ENCODE assay signal across 8 mouse cellular contexts in genomic region chr13:90515773-90516503, GRCm38 (mm10).
DNase-seq lines count a peak whose midpoint lies in the region; ATAC-seq lines count a peak whose summit lies in the region.

No protein-coding gene starts in this region.

- H3K27me3 ChIP-seq in embryonic facial prominence, embryonic 12.5 days, result no peaks in the 10 kb centered on the region
- H3K27me3 ChIP-seq in kidney, embryonic 14.5 days (ENCODE audit: control insufficient read depth, insufficient read depth, low read length), result no peaks in the 10 kb centered on the region
- no peaks in the 10 kb centered on the region for H3K27me3 ChIP-seq in limb, embryonic 15.5 days

- ATAC-seq in embryonic facial prominence, embryonic 12.5 days (ENCODE audit: insufficient number of reproducible peaks, insufficient read depth, low FRiP score, low TSS enrichment), result peak; percentile 64; the same call in 1 of the 2 replicates
- ATAC-seq in kidney, embryonic 14.5 days (ENCODE audit: low FRiP score, low TSS enrichment), result peak; percentile 97
- ATAC-seq in limb, embryonic 15.5 days (ENCODE audit: insufficient number of reproducible peaks, low FRiP score, low TSS enrichment, low read depth), result peak; percentile 78; the same call in 1 of the 2 replicates
- ATAC-seq in monocyte, adult 5-6 weeks (replicated peaks; ENCODE audit: insufficient number of reproducible peaks, low FRiP score, low TSS enrichment, poor library complexity, severe bottlenecking), result peak; percentile 88

- H3K4me3 ChIP-seq in embryonic facial prominence, embryonic 12.5 days, result no peak overlapping the region
- no peak overlapping the region for H3K4me3 ChIP-seq in kidney, embryonic 14.5 days (ENCODE audit: low read length)
- H3K4me3 ChIP-seq in limb, embryonic 15.5 days, result no peak overlapping the region

- peaks cover 14% of the 10 kb centered on the region; the same call in 1 of the 2 replicates for H3K4me1 ChIP-seq in embryonic facial prominence, embryonic 12.5 days
- H3K4me1 ChIP-seq in kidney, embryonic 14.5 days (ENCODE audit: control insufficient read depth, insufficient read depth, low read length), result 0 out of 2 replicates have a peak, but pooled peaks cover 3% of the 10 kb centered on the region
- peaks cover 10% of the 10 kb centered on the region for H3K4me1 ChIP-seq in limb, embryonic 15.5 days

- DNase-seq in retina, postnatal 1 day, result peak; percentile 42
- DNase-seq in retina, embryonic 14.5 days (ENCODE audit: low spot score), result no peak
- DNase-seq in heart, adult 8-10 months (ENCODE audit: low spot score), result peak; percentile 86
- peak; percentile 87 for DNase-seq in urinary bladder, postnatal 14 days (ENCODE audit: low spot score)

- H3K27ac ChIP-seq in embryonic facial prominence, embryonic 12.5 days, result peak overlapping the region; percentile 64
- H3K27ac ChIP-seq in kidney, embryonic 14.5 days (ENCODE audit: low read depth, low read length), result peak overlapping the region; percentile 18; the same call in 1 of the 2 replicates
- peak overlapping the region; percentile 79 for H3K27ac ChIP-seq in limb, embryonic 15.5 days

- 54% methylated on average over 3 of the region's 3 CpGs for WGBS in embryonic facial prominence, embryonic 12.5 days
- WGBS in kidney, embryonic 14.5 days, result 68% methylated on average over 3 of the region's 3 CpGs
- WGBS in limb, embryonic 15.5 days, result 31% methylated on average over 3 of the region's 3 CpGs

- no peak overlapping the region for H3K9ac ChIP-seq in embryonic facial prominence, embryonic 12.5 days
- H3K9ac ChIP-seq in kidney, embryonic 14.5 days (ENCODE audit: low read depth, low read length), result no peak overlapping the region
- H3K9ac ChIP-seq in limb, embryonic 15.5 days, result no peak overlapping the region

- H3K9me3 ChIP-seq in embryonic facial prominence, embryonic 12.5 days, result no peaks in the 10 kb centered on the region
- no peaks in the 10 kb centered on the region for H3K9me3 ChIP-seq in kidney, embryonic 14.5 days (ENCODE audit: control insufficient read depth, low read length)
- no peaks in the 10 kb centered on the region for H3K9me3 ChIP-seq in limb, embryonic 15.5 days

- H3K4me2 ChIP-seq in embryonic facial prominence, embryonic 12.5 days (replicated peaks), result no peak overlapping the region
- no peak overlapping the region for H3K4me2 ChIP-seq in kidney, embryonic 14.5 days (replicated peaks; ENCODE audit: low read depth, low read length)
- H3K4me2 ChIP-seq in limb, embryonic 15.5 days, result no peak overlapping the region

- H3K36me3 ChIP-seq in embryonic facial prominence, embryonic 12.5 days, result no peaks in the 10 kb centered on the region
- H3K36me3 ChIP-seq in kidney, embryonic 14.5 days (ENCODE audit: control insufficient read depth, insufficient read depth, low read length), result no peaks in the 10 kb centered on the region
- no peaks in the 10 kb centered on the region for H3K36me3 ChIP-seq in limb, embryonic 15.5 days

Comparison
In these comparisons a context has a peak if more than half of its experiments do, and no peak if none do; other contexts are left out.
1. H3K27ac ChIP-seq: peak in every context shown above with its lines; median percentile 79 in limb, embryonic 15.5 days; 64 in embryonic facial prominence, embryonic 12.5 days; 18 in kidney, embryonic 14.5 days.